Mouse (Mus musculus) Muller cell, postnatal 12 days (primary cell): ENCODE measurements around the gene Gm49450.
"Not testable (repeated sequence)": the region's sequence is repeated elsewhere in the genome, so short reads cannot be mapped to it uniquely, and the experiment has no call there.

Experiments used
- DNase-seq: peaks from one replicate; pipeline ENCODE4 v3.0.0-alpha.2; 2015; ENCODE audit errors: inconsistent ontology term

Gene Gm49450

DNA sequence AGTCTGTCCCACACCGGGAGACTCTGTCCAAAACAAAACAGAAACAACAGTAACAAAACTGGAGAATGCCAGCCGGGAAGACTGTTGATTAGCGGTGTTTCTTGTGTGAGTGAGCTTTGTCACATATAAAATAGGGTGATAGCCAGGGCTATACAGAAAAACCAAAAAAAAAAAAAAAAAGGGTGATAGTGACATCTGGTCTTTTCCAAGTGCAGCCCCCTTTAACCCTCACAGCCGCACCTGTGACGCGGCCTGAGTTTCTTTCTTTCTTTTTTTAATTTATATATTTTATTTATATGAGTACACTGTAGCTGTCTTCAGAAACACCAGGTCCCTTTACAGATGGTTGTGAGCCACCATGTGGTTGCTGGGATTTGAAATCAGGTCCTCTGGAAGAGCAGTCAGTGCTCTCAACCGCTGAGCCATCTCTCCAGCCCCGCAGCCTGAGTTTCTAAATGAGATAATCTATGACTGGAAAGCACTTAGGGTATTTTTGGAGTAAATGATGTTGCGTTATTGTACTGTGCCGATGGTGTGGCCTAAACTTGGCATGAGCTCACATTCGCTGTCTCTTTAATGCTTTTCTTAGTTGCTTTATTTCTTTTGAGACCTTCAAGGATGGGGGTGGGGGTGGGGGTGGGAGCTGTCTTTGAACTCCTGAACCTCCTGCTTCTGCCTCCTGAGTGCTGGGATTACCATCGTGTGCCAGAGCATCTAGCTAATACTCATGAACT, 32.8 kb upstream of the Gm49450 start:
- peak; percentile 68 for DNase-seq

DNA sequence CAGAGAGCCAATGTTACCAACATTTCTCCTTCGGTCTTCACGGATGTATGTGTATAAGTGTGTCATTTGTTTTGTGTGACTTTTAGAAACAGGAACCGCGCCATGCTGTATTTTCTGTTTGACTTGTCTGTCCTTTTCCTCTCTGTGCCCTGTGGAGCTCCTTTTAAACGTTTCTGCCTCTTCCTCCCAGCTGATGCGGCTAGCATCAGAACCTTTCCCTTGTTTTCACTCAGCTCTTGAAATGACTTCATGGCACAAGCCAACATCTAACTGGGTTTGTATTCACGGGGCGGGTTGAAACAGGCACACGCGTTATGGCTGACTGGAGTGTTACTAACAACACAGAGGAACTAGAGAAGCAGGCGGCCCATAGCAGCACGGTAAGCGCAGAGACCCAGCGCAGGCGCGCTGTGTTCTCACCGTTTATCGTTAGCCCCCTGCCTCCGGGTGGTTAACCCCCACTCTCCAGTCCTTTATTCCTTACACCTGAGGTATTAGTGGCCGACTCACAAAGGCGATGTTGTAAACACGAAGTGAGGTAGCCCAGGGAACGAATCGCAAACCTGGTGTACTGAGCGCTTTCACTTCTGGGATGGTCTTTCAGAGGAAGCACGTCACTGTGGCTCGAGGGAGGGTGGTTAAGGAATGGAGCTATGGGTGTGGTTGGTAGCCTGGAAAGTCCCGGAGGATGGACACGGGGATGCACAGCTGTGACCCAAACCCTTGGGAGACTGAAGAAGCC, 32.1 kb upstream of the Gm49450 start:
- peak; percentile 89 for DNase-seq

GRCm38 (mm10) chr15:98984681-98985080, 31.3 kb upstream of the Gm49450 start:
- peak; percentile 69 for DNase-seq

DNA sequence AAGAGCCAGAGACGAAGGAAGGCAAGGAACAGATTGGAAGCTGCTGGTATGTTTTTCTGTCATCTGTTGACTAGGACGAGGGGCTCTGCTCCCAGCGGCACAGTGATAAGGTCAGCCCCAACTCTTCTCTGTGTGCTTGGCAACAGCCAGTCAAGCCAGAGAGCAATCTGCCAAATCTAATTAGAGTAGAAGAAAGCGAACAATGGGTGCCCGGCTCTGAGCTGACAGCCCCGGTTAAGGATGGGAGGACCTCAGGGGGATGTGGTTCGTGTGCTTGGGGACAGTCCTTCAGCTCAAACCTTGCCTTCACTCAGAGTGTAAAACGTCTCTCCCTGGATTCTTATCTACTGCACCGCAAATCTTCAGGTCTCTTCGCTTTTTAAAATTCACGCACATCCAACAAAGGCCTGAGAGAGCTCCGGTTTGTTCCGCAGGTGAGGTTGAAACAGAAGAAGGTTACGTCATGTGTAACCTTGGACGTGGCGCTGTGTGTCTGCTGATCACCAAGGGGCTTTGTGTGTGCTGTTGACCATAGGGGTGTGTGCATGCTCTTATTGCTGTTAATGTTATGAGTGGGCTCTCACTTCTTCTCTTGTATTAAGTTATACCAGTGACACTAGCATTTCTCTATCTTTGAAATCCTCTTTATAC, 30.2 kb upstream of the Gm49450 start:
- peak; percentile 87 for DNase-seq

DNA sequence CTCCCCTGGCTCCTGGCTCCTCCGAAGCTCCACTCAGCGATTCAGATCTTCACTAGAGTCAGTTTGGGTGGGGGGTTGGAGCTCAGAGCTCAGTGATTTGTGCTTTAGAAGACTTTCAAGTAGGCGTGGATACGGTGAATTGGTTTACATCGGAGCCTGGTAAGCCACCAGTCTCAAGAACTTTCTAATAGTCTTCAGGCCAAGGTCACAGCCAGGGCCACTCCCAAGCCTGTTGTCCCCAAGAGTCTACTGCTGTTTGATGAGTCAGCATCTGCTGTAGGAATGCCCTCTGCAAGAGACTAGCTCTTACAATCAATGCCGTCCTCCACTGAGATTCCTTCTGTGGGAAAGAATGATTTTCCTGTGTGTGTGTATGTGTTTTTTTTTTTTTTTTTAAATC, 28.7 kb upstream of the Gm49450 start:
- peak; percentile 29 for DNase-seq

DNA sequence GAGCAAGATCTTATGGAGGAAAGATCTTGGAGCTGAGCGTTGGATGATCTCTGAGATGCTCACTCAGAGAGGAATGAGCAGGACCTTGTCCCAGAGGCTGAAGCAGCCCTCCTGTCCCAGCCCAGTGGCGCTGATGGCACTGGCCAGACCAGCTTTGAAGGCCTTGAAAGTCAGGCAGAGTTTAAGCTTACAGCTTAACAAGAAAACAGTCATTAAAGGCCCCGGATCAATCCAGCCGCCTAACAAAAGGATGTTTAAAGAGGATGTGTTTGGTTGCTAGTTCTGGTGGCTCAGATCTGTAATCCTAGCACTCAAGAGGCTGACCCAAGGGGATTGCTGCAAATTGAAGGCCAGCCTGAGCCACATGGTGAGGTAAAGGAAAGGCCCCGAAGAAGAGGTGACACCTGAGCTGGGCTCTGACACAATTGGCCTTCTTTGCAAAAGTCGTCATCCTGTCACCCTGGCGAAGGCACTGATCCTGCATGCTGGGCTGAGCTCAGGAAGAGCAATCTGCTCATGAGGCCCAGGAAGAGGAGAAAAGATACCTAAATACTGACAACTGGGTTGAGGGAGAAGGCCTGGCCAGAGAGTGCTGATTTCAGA, 26.8 kb upstream of the Gm49450 start:
- DNase-seq, result no peak

- DNase-seq, result no peak
Observed at GRCm38 (mm10) chr15:98978409-98979172, 25.2 kb upstream of the Gm49450 start.

- peak; percentile 85 for DNase-seq
Observed at GRCm38 (mm10) chr15:98977759-98978408, 24.5 kb upstream of the Gm49450 start.

- DNase-seq, result peak; percentile 72
Observed at GRCm38 (mm10) chr15:98976763-98977758, 23.7 kb upstream of the Gm49450 start.

DNA sequence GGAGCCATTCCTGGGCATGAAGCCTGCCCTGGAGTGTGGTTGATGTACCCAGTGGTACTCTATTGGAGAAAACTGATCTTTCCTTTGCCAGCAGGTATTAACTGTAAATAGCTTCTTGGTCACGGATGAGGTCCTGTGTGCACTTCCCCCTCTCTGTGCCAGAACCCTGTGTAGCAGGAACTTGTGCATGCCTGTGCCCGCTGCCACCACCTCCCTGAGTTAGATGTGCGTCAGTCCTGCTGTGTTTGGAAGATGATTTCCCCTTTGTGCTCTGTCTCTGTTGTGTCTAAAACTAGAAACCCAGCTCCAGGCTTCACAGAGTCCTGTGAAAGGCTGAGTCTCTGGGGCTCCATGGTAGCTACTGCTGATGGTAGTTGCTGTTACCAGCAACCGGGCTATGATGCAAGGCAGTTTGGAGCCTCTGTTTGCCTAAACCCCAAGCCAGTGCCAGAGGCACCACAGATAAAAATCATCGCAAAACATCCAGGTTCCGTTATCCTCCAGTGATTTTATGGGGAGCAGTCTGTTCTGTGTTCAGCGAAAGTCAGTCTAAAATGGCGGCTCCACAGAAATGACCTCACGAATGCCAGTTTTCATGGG, 19.8 kb upstream of the Gm49450 start:
- no peak for DNase-seq

DNA sequence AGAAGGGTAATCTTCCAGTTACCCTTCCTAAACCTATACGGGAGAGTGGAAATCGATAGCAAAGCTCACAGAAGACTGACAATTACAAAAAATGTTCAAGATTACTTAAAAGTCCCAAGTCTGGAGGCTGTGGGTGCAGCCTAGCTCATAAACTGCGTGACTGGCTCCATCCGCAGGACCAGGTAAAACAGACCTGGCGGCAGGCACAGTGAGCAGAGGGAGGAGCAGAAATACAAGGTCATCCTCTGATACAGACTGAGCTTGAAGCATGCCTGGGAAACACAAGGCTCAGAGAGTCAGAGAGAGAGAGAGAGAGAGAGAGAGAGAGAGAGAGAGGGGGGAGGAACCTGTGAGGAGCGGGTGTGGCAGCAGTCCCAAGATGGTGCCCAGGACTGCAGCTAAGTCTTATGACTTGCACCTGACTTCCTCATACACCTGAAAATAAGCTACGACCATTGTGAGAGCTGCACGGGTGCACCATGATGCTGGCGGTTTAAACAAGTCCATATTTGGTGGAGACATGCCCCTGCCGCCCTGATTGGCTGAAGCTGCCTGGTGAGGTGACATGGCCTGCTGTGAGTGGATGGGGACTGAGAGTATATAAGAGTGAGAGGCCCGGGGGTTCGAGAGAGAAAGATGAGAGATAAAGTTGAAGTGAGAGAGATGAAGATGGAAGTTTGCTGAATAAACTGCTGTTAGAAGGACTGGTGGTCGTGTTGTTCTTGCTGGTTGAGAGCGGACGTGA, 18.4 kb upstream of the Gm49450 start:
- DNase-seq, result not testable (repeated sequence)

- no peak for DNase-seq
Observed at GRCm38 (mm10) chr15:98971111-98971510, 17.8 kb upstream of the Gm49450 start.

GRCm38 (mm10) chr15:98969372-98970101, 16.2 kb upstream of the Gm49450 start:
- DNase-seq, result peak; percentile 80

DNA sequence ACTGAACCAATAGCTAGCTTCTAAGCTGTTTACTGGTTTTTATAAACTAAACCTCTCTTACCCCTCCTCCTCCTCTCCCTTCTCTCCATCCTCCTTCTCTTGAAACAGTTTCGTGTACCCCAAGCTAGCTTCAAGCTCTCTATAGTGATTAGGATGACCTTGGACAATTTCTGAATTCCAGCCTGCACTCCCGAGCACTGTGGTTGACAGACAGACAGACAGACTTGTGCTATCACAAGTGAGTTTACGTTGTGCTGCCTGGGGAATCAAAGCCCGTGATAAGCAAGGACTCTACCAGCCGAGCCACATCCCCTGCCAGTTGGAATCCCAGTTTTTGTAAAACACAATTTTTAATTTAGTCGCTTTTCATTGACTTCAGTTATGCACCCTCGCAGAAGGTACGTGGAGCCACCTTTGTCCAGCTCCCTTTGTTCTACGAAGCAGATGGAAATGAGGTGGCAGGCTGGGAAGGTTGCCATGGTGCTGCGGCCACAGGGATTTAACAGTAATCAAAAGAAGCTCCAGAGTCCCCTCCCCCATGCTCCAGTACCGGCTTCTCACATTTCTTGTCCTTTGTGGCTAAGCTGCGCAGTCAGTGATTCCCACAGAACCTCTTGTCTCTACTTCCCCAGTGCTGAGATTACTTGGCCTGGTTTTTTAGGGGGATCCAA, 15.5 kb upstream of the Gm49450 start:
- peak; percentile 97 for DNase-seq

DNA sequence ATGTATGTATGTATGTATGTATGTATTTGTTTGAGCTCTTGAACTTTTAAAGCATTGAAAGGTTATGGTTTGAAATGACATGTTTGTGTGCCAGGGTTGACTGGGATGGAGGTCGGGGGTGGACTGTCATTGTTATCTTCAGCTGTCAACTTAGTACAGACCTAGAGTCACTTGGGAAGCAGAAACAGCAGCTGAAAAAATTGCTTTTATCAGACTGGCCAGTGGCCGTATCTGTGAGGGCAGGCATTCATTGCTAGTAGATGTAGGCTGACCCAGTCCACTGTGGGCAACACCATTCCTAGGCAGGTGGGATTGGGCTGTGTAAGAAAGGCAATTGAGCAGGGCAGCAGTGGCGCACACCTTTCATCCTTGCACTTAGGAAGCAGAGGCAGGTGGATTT, 6.2 kb upstream of the Gm49450 start:
- no peak for DNase-seq

DNA sequence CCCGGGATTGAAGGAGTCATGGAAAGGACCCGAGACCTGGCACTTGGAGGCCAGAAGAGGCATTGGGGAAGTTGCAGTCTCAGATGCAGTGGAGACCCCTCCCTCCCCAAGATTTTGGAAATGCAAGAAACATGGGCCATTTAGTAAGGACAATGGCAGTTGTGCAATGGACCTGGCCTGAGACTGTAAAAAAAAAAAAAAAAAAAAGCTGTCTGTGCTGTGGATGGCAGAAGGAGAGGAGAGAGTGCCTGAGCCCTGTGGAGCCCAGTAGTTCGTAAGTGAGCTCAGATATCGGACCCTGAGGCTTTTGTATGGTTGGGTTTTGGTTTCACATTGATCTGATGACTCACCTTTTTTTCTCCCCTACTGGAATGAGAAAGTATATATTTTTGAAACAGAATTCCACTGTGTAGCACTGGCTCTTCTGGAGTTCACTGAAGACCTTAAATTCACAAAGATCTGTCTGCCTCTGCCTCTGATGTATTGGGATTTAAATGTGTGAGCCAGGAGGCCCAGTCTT, 5.6 kb upstream of the Gm49450 start:
- no peak for DNase-seq

- DNase-seq, result no peak
Observed at GRCm38 (mm10) chr15:98957475-98957874, 4.1 kb upstream of the Gm49450 start.
